Mouse (Mus musculus) brain, embryonic 14.5 days (tissue): ENCODE data around the gene Hlx.

Source experiments
- CTCF ChIP-seq: fragments of 200-500 bp; IDR thresholded peaks from 2 replicates; pipeline ENCODE4 v1.5.1; 2012; ENCODE audit warnings: inconsistent platforms, mild to moderate bottlenecking, moderate library complexity, borderline replicate concordance; ENCODE audit not compliant: insufficient read depth, insufficient read length; ENCODE audit errors: extremely low read depth
- POLR2A ChIP-seq: fragments of 200-500 bp; IDR thresholded peaks from 2 replicates; pipeline ENCODE4 v1.6.1; 2012; ENCODE audit warnings: mild to moderate bottlenecking, inconsistent platforms, borderline replicate concordance; ENCODE audit not compliant: poor library complexity, insufficient read depth, insufficient read length, severe bottlenecking; ENCODE audit errors: extremely low read depth

DNA sequence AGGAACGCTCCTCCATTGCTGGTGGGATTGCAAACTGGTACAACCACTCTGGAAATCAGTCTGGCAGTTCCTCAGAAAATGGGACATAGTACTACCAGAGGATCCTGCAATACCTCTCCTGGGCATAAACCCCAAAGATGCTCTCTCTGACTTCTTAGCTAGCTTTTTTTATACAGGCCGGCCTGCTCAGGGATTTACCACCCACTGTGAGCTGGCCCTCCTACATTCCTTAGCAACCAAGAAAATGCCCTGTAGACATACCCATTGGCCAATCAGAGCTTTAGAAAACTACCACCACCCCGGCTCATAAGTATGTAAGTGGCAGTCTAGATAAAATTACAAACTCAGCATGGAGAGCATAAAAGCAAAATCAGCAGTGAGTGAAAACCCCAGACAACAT is 27.5 kb downstream of the Hlx start:
- TF ChIP-seq POLR2A (no peak), CTCF (no peak)
